Mouse (Mus musculus) CD4-positive helper T cell, adult 2 months (primary cell): ENCODE measurements around the gene Rtp3.

Source experiments
- DNase-seq: peaks from one replicate; pipeline ENCODE4 v3.0.0-alpha.2; 2012; ENCODE audit warnings: low read depth, missing footprints, low spot score

Rtp3 gene

DNA sequence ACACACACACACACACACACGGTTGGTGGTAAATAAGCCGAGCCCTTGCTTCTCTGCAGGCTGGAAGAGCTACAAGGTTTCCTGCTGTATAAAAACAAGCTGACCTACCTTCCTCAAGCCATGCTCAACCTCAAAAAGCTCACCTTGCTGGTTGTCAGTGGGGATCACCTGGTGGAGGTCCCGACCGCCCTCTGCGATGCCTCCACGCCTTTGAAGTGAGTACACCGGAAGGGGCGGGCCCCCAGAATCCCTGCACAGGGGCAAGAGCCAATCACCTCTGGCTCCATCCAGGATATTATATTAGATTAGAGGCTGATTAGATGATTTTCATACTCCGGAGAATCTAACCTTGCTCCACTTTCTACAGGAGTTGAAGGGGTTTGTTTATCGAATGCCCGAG lies 11.0 kb downstream of the Rtp3 start:
- DNase-seq: no peak

DNA sequence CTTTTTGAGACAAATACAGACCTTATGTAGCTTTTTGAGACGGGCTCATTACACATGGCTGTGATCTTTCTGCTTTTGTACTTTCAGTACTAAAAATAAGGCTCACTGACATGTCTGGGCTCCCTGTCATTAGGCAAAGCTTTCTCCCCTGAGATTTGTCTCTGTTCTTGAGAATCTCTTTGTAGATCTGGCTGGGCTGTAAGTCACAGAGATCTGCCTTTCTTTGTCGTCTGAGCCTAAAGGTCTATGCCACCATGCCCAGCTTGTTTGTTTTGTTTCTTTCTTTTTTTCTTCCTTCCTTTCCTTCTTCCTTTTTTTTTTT lies 24.5 kb downstream of the Rtp3 start:
- DNase-seq: no peak

DNA sequence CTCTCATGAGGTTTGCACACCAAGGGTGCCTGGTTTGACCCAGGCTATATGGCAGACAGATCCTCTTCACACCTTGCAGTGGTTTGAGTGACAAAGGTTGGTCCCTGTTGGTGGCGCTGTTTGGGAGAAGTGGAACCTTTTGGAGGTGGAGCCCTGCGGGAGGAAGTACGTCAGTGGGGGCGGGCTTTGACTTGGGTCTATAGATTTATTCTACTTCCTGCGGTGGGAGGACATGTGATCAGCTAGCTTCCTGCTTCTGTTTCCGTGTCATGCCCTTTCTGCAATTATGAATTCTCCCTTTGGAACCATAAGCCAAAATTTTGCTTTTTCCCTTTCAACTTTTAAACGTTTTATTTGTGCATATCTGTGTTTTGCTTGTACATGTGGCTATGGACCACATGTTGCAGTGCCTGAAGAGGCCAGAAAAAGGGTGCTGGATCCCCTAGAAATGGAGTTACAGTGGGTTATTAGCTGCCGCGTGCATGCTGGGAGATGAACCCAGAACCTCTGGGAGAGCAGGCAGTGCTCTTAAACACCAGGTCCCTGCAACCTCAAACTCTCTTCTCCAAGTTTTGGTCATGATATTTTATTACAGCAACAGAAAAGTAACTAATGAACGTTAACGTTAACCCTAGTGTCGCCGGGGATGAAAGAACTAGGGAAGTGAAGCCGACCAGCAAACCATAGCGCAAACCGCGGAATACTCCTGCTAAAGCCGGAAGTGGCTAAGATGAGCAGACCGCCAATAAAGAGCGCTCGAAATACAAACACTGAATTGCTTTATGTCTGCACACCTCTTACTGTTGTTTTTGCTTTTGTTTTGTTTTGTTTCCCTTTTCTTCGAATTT lies 25.1 kb downstream of the Rtp3 start:
- peak; percentile 16 for DNase-seq

DNA sequence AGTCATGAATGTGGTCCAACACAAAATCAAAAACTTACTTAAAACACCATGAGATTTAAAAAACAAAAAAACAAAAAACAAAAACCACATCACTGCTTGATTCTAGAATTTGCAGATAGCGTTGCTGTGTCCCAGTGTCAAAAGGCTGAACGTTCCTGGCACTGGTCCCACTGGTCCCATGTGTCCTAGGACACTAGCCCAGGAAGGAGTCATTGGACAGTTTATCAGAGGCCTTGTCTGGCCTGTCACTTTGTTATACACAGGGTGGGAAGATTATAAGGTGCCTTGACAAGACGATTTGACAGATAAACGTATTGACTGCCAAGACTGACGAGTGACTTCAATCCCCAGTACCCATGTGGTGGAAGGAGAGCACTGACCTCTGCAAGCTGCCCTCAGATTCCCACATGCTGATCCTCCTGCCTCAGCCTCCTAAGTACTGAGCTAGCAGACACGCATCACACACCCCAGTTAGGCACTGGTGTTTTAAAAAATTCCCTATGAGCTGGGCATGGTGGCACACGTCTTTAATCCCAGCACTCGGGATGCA lies 26.7 kb downstream of the Rtp3 start:
- no peak for DNase-seq

DNA sequence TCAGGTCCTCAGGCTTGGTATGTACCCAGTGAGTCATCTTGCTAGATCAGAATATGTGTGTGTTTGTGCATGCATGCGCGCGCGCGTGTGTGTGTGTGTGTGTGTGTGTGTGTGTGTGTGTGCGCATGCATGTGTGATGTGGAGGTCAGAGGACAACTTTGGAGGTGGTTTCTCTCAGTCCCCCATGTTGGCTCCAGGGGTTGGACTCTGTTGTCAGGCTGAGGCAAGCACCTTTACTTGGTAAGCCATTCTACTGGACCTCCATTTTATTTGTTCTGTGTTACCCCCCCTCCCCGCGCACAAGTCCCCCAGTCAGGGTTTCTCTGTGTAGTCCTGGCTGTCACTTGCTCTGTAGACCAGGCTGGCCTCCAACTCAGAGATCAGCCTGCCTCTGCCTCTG lies 29.0 kb downstream of the Rtp3 start:
- DNase-seq: no peak

DNA sequence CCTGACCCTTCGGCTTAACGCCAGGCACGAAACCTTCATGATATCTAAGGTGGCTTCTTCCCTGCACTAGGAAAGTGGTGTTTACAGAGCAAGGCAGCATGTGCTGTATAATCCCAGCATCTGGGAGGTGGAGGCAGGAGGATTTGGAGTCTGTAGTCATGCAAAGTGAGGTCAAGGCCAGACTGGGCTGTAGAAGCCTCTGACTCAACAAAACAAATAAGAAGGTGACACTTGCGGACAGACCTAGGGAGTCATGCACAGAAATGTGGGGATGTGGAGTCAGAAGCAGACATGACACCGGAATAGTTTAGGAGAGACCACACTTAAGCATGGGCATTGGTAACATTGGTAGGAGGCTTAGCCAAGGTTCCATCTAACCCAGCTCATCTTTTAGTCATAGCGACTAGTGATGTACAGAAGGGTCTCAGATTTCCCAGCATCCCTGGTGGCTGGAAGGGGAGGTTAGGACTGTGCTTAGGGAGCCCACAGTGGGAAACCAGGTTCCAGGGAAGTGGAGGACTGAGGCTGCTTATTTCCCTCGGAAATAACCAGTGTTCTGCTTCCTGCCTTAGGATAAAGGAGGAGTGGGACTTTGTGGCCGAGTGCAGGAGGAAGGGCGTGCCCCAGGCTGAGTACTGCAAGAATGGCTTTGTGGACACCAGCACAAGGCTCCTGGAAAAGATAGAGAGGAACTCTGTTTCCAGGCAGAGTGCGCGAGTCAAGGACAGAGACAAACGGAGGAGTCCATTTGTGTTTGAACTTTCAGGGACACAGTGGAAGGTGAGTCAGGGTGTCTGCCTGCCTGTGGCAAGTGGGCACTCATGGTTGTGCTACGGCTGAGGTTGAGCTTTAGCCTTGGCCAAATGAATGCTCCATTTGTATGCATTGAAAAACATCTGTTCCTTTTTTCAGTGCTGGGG lies 29.9 kb downstream of the Rtp3 start:
- DNase-seq: no peak

DNA sequence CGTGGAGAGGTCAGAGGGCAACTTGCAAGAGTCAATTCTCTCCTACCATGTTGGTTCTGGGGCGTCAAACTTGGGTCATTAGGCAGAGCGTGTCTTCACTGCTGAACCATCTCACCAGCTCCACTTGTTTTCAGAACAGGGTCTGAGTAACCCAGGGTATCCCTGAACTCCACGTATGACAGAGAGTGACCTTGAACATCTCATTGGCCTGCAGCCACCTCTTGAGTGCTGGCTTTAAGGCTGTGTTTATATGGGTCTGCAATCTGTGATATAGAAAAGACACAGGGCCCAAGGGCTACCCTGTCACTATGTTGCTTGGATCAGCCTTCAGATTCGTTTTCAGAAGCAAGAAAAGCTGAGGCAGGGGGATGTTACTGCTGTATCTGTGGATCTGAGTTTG lies 30.7 kb downstream of the Rtp3 start:
- no peak for DNase-seq

DNA sequence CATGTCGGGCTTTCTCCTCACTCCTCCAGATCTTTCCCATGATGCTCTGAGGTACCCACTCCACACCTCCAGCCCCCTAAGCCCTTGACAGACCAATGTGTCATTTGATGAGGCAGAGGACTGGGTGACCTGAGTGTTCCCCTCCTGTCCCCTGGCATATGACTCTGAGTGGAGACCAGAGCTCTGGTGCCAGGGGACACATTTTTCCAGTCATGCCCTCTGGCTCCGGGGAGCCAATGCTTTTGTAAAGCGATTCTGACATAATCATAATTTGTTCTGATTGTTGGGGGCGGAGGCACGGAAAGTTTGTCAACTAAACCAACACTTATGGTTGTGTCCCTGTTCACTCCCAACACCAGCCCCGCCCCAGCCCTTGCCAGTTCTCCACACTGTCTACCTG lies 34.4 kb downstream of the Rtp3 start:
- DNase-seq: no peak

DNA sequence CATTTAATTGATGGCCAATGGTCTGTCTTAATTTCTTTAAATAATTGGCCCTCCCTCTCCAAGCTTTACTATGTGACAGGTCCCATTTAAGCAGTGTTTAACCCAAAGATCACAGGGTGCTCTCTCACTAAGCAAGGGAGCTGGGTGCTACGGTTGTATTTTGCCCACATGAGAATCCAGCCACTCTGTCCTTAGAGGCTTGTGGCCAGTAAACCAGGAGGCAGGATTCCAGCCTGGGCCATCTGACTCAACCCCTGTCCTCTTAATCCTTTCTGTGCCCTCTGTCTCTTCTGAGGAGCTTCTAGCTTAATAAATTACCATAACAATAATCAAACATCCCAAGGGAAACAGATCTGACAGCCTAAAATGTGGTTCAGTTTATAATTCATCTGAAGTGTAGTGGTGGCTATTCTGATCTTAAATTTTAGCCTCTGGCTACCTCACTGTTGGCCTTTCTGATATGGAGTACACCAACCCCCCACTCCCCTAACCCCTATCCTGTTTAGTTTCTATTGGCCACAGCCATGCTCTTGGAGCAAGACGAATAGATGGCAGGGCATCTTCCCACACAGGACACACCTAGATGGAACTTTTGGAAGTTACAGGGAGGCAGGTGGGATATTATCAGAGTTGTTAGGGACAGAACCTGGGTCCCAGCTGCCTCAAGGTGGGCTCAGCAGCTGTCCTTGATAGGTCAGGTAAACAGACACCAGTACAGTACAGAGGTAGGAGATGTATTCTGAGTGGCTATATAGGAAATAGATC lies 35.5 kb downstream of the Rtp3 start:
- no peak for DNase-seq

DNA sequence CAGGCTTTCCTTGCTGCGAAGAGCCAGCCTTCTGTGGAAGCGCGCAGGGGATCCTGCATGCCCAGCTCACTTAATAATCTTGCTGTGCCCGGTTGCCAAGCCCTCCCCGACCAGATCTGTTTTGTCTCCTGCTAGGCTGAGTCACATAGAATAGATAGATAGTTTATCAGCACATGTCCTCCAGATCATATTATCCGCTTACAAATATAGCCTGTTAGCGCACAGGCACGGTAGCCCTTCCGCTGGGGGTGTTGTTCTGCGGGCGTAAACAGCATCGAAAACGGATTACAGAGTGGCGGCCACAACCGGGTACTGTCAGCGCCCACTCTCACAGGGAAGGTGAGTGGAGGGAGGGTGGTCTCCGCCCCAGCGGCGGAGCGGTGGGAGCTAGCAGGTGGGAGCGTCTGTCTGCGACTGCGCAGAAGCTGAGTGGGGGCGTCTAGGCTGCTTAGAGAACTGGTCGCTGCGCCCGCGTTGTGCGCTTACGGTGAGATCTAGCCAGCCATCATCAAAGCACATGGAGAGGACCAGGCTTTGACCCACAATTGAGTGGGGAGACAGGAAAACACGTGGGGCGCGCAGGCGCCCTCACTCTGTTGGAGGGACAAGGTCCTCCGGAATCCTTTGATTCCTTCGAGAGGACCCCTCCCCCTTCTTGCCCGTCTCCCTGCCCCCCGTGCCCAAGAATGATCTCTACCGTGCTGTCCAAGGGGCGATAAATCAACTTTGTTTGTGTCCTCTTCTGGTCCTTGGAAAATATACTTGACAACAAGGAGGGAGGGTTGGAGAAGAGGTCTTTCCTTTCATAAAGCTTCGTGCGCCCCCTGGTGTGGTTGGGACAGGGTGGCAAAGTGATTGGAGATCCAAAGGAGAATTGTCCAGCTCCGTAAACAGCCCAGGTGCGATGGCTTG lies 36.6 kb downstream of the Rtp3 start:
- DNase-seq: peak; percentile 57

DNA sequence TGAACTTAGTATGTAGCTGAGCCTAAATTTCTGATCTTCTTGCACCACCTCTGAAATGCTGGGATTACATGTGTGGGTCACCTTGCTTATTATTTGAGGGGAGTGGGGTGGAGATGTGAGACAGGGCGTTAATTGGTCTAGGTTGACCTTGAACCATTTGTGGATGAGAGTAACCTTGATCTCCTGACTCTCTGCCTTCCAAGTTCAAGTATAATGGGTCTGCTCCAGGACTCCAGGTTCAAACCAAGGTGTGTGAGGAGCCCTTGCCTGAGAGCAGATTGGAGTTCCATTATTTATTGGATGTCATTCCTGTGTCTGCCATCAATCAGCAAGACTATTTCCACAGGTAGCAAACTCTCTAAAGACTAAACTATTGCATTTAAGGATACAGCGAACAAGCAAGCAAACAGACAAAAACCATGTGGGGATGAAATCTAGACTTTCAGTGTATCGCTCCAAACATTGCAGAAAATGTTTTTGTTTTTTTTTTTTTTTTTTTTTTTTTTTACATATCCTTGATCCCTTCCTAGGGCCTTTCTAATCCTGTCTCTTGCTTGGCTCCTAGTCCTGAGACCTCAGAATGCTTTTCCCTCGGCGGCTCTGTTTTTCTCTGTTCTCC lies 37.3 kb downstream of the Rtp3 start:
- no peak for DNase-seq

DNA sequence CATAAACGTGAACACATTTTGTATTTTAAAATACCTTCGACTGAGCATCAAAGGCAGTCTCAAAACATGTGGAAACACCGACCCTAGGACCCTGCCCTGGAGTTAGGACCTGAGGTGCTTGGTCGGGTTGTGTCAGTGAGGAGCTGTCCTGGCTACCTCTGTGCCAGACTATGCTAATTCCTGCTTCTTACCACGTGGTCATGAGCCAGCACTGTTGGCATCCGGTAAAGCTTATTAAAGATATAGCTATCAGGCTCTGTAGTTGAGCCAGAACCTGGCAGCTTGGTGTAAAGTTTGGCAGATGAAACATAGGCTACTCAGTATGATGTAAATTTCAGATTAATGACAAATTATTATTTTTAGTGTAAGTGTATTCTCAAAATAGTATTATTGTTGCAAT lies 38.0 kb downstream of the Rtp3 start:
- no peak for DNase-seq

DNA sequence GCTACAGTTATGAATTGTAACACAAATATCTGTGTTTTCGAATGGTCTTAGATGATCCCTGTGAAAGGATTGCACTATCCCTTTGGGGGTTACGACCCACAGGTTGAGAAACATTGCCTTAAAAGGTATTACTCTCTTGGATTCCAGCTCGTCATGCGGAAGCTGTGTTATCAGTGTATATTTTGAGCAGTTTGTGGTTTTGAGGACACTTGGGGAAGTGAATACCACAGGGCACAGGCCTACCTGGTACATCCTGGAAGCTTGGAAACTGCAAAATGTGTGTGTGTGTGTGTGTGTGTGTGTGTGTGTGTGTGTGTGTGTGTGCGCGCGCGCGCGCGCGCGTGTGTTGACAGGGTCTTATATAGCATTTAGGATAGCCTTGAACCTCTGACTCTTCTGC lies 38.5 kb downstream of the Rtp3 start:
- DNase-seq: no peak

DNA sequence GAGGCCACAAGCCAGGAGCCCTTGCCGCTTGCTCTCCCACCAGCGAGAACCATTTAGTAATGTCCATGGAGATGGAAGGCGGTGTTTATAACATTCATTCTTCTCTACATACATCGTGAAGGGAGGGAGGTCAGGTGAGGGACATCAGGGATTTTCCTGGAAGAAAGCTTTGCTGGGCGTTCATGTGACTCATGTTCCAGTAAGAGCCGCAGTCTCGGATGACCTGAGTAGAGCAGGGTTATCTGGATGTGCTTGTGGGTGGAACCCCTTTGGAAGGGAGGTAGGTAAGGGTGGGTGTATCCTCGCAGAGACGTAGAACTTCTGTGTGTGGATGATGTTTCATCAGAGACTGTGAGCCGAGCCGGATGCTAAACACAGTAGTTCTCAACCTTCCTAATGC lies 39.0 kb downstream of the Rtp3 start, which contains the start of gene Lrrc2:
Gene Lrrc2 (plus strand): TSS at position 149 of the 400 bp plus-strand sequence.
- DNase-seq: no peak

DNA sequence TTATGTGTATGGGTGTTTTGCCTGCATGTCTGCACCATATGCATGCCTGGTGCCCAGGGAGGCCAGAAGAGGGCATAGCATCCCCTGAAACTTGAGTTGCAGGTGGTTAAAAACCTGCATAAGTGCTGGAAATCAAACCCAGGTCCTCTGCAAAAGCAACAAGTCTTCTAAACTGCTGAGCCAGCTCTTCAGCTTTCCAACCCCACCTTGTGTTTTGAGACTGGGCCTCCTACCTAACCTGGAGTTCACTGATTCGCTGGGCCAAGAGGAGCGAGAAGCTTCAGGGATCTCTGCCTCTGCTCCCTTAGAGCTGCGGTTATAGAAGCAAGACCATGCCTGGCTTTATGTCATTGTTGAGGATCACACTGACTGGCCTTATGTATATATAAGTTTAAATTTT lies 40.3 kb downstream of the Rtp3 start:
- DNase-seq: no peak

DNA sequence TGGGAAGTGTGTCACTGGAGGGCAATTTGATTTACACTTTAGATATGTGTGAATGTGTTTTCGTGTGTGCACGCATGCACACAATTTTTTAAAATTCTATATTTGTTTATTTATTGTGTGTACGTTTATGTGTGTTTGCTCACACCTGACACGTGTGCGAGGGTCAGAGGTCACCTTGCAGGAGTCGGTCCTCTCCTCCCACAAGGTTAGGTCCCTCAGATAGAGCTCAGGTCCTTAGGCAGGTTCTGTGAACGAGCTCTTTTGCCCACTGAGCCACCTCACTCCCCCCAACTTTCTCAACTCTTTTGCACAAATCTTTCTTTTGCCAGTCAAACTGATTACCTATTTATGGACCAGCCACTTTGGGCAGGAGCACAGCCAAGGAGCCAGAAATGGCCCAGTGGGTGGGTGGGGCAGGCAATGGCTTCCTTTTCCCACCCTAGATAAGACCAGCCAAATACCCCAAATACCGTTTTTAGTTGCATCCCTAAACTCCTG lies 41.5 kb downstream of the Rtp3 start:
- no peak for DNase-seq

DNA sequence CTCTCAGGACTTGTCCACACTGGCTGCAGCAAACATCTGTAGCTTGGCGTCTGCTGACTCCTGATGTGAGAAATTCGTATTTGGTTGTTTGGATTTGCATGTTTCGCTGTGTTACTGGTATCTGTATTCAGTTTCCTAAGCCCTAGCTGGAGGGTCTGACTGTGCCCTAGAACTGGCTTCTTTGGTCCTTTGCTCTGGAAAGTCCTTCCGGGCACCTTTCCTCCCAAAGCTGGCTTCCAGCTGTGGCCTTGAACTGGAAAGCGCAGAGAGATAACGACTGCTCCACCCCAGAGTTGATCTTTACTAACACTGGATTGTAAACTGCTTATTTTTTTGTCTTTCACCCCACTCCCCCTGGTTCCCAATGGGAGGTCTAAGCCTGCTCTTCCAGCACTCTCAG lies 42.5 kb downstream of the Rtp3 start:
- DNase-seq: no peak

DNA sequence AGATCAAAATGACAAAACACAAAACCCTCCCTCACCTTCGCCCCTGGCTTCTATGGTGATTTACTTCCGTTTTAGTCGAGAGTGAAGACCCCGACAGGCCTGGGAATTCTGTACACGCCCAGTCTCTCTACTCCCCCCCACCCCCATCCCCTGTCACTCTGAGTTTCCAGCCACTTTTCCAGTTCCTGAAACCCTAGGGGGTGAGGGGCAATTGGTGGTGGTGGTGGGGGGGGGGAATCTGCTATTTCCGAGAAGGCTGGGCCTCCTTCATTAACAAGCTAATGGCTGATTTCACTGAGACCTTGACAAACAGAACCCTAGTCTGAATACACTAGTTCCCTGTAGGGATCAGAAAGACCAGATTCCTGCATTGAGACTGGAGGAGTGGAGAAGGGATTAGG lies 43.1 kb downstream of the Rtp3 start:
- DNase-seq: no peak

DNA sequence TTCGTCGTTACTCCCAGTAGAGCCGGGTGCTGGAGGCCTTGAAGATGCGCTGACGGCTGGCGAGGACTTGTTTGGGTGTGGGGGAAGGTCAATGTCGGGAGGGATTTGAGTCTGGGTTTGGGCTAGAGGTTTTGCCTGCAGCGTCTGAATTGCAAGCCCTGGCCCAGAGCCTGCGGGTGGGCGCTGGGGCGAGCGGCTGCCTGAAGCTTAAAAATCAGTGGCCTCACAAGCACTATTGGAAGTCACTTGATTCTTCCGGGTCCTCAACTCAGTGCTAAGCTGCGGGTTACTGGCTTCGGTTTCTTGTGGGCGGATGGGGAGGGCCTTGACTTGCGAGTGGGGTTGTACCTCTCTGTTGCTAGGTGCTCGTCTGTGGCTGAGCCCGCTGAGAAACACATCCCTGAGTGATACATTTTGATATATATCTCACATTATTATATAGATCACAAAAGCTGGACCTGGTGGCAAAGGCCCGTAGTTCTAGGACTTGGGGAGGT lies 43.8 kb downstream of the Rtp3 start:
- DNase-seq: peak; percentile 88

DNA sequence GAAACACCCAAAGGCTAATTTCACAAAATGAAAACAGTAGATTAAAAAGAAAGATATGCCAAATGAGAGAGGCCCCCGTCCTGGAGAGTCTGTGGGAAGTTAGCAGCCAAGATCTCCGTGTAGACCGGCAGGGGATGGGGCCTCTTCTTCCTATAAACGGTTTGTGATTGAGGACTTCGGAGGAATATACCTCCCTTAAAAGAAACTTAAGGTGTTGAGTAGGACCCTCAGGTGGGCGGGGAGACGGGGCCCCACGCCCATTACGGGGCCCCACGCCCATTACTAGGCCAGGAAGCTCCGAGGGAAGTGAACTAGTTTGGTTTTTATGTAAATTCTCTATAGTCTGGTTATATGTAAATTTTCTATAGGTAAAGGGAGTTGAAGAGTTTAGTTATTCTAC lies 44.5 kb downstream of the Rtp3 start, which contains the start of gene Tdgf1:
Gene Tdgf1 (minus strand): TSS at position 233 of the 400 bp plus-strand sequence.
- DNase-seq: peak; percentile 30
